Mouse (Mus musculus) gastrocnemius, adult 18-20 months (tissue): Measurements from ENCODE around the gene Actg1. TPM values are rescaled to one million over a fixed set of nuclear protein-coding genes. Genes with fewer than 3 reads are reported as not detected.

Experiments used
- microRNA-seq: library from miRNA; unstranded; fragments of <30 nt; microRNA quantifications from one replicate; pipeline ENCODE4 v1.2.0, GENCODE M21; 2021
- total RNA-seq, 2 experiments: library from RNA; stranded (reverse); gene quantifications; 2 replicates each; pipeline ENCODE4 v1.2.3; 2021

Gene Actg1
- total RNA-seq, 2 experiments from 2014 or later, result 158 to 253 TPM

Small RNA genes lying within 50 kb of the gene (microRNA-seq; reads per million reads assigned to microRNA genes)
- gene Gm23419 (not detected), gene Mir6935 (not detected)

Other genes starting within 250 kb of the Actg1 start
- 1 to 10 TPM; 4.1 to 4.9 TPM for gene Tepsin, start 249.8 kb downstream of the Actg1 start, total RNA-seq
- gene Ndufaf8, start 249.6 kb downstream of the Actg1 start, total RNA-seq, result 10 to 100 TPM; 45.7 to 48.1 TPM
- 10 to 100 TPM; 39.0 to 48.2 TPM for gene Slc38a10, start 197.2 kb downstream of the Actg1 start, total RNA-seq
- gene Bahcc1, start 115.6 kb downstream of the Actg1 start, total RNA-seq, result 1 to 10 TPM; 3.4 to 4.6 TPM
- gene Fscn2, start 13.0 kb upstream of the Actg1 start, total RNA-seq, result under 1 TPM; 0.39 to 0.52 TPM
- 10 to 100 TPM in 1 of 2 experiments, 1 to 10 TPM in 1; 8.3 to 19.3 TPM for gene Faap100, start 30.2 kb upstream of the Actg1 start, total RNA-seq
- gene Nploc4, start 89.2 kb upstream of the Actg1 start, total RNA-seq, result 100 to 1,000 TPM in 1 of 2 experiments, 10 to 100 TPM in 1; 84.6 to 100 TPM
- under 1 TPM in 1 of 2 experiments, not detected in 1; 0.57 TPM for gene Tspan10, start 94.1 kb upstream of the Actg1 start, total RNA-seq
- under 1 TPM; 0.33 to 0.39 TPM for gene Pde6g, start 105.0 kb upstream of the Actg1 start, total RNA-seq
- gene Oxld1, start 109.5 kb upstream of the Actg1 start, total RNA-seq, result 10 to 100 TPM; 18.9 to 24.7 TPM
- 1 to 10 TPM; 5.7 to 6.2 TPM for gene Ccdc137, start 109.6 kb upstream of the Actg1 start, total RNA-seq
- 1 to 10 TPM; 4.3 to 6.2 TPM for gene Arl16, start 119.1 kb upstream of the Actg1 start, total RNA-seq
- gene Mrpl12, start 136.1 kb upstream of the Actg1 start, total RNA-seq, result 100 to 1,000 TPM; 130 to 136 TPM
- 1 to 10 TPM; 3.3 to 4.5 TPM for gene Slc25a10, start 143.3 kb upstream of the Actg1 start, total RNA-seq
- under 1 TPM in 1 of 2 experiments, not detected in 1; 0.45 TPM for gene Gcgr, start 182.2 kb upstream of the Actg1 start, total RNA-seq
- gene Mcrip1, start 201.2 kb upstream of the Actg1 start, total RNA-seq, result 10 to 100 TPM; 18.4 to 22.7 TPM
- 100 to 1,000 TPM; 140 to 577 TPM for gene Ppp1r27, start 202.6 kb upstream of the Actg1 start, total RNA-seq
- gene P4hb, start 224.7 kb upstream of the Actg1 start, total RNA-seq, result 100 to 1,000 TPM; 188 to 221 TPM
- gene Arhgdia, start 233.1 kb upstream of the Actg1 start, total RNA-seq, result 10 to 100 TPM; 71.0 to 89.8 TPM
- 10 to 100 TPM; 42.8 to 48.6 TPM for gene Alyref, start 249.8 kb upstream of the Actg1 start, total RNA-seq
- 10 to 100 TPM; 45.9 to 52.1 TPM for gene Anapc11, start 249.9 kb upstream of the Actg1 start, total RNA-seq